Mouse (Mus musculus) cortical plate, adult 2 months (tissue): Measurements from ENCODE around the gene Map3k14. TPM values are rescaled to one million over a fixed set of nuclear protein-coding genes. Genes with fewer than 3 reads are reported as not detected.
"Not testable (repeated sequence)": the region's sequence is repeated elsewhere in the genome, so short reads cannot be mapped to it uniquely, and the experiment has no call there.

Experiments
- H3K27ac ChIP-seq: fragments of 200-500 bp; 2 replicates; pipeline ENCODE4 v1.5.1; 2012; ENCODE audit warnings: low read length, control low read depth, inconsistent platforms; ENCODE audit not compliant: insufficient read depth
- H3K4me1 ChIP-seq: fragments of 200-500 bp; 2 replicates; pipeline ENCODE4 v1.6.1; 2011; ENCODE audit warnings: low read length; ENCODE audit not compliant: control insufficient read depth, insufficient read depth
- H3K4me3 ChIP-seq: fragments of 200-500 bp; 2 replicates; pipeline ENCODE4 v1.5.1; 2011; ENCODE audit warnings: mild to moderate bottlenecking, low read length, control low read depth; ENCODE audit not compliant: insufficient read depth
- CTCF ChIP-seq: fragments of 200-500 bp; IDR thresholded peaks from 2 replicates; pipeline ENCODE4 v1.5.1; 2011; ENCODE audit warnings: mild to moderate bottlenecking, control low read depth, low read length; ENCODE audit not compliant: insufficient read depth; ENCODE audit errors: extremely low read depth
- POLR2A ChIP-seq: fragments of 200-500 bp; IDR thresholded peaks from 2 replicates; pipeline ENCODE4 v1.6.1; 2011; ENCODE audit warnings: mild to moderate bottlenecking, low read length, control low read depth; ENCODE audit not compliant: insufficient read depth; ENCODE audit errors: extremely low read depth
- polyA plus RNA-seq: library from polyadenylated mRNA; depleted of rRNA; stranded (reverse); fragments of >200 nt; gene quantifications from 2 replicates; pipeline ENCODE4 v1.2.3, GENCODE M21; 2012

The Map3k14 gene
- polyA plus RNA-seq, 1 experiment = 3.4 TPM

- Histone ChIP-seq H3K4me3 (no peak overlapping the region), H3K4me1 (no peaks in the 10 kb centered on the region; the same call in 1 of the 2 replicates), H3K27ac (no peak overlapping the region)
- TF ChIP-seq CTCF (no peak), POLR2A (no peak)
Measured at GRCm38 (mm10) chr11:103234447-103234846, 32.8 kb downstream of the Map3k14 start.

- no peaks in the 10 kb centered on the region; the same call in 1 of the 2 replicates for H3K4me1 ChIP-seq
- no peak overlapping the region for H3K4me3 ChIP-seq
- H3K27ac ChIP-seq = no peak overlapping the region
- TF ChIP-seq POLR2A (no peak), CTCF (peak; percentile 71)
Measured at GRCm38 (mm10) chr11:103232966-103233365, 34.3 kb downstream of the Map3k14 start.

DNA sequence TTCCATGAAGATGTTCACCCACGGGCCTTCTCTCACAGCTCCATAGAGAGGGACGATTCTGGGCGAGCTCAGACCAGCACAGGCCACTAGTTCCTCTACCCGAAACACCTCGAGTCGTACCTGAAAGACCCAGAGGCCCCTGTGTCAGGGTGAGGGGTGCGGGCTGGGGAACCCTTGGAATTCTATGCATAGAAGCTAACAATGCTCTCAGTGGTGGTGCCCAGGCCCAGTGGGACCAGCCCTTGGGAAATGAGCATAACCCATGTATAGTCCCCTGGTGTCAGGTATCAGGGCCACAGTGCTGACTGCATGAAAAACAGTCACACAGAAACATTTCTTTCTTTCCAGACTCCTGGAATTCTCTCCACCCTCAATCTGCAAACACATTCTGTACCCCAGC, 35.9 kb downstream of the Map3k14 start:
- Histone ChIP-seq H3K4me1 (no peaks in the 10 kb centered on the region; the same call in 1 of the 2 replicates), H3K4me3 (no peak overlapping the region), H3K27ac (no peak overlapping the region)
- TF ChIP-seq CTCF = no peak

DNA sequence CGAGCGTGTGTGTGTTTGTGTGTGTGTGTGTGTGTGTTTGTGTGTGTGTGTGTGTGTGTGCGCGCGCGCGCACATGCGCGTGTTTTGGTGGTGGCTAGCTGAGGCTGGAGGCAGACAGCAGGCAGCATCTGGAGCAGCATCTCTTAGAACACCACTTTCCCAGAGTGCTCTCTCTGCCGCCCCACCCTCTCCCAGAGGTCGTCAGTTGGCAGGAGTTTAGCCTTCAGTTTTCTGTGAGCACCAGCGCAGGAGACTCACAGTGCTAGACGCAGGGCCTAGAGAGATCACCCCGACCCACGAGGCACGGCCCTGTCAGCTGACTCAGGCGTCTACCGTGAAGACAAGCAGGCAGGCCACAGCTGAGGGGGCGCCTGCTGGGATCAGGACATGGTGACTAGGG, 36.6 kb downstream of the Map3k14 start:
- H3K27ac ChIP-seq = no peak overlapping the region
- no peaks in the 10 kb centered on the region for H3K4me1 ChIP-seq
- H3K4me3 ChIP-seq = no peak overlapping the region
- TF ChIP-seq CTCF (no peak), POLR2A (no peak)

DNA sequence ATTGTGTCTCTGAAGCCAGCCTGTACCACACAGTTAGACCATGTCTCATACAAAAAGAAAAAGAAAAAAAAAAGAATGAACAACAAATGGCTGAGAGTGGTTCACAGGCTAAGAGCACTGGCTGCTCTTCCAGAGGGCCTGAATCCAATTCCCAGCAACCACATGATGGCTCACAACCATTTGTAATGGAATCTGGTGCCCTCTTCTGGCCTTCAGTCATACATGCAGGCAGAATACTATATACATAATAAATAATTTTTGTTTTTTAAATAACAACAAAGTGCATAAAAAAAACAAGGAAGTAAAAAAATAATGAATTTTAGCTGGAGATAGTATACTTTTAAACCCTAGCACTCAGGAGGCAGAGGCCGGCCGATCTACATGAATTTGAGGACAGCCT, 37.7 kb downstream of the Map3k14 start:
- TF ChIP-seq CTCF (no peak), POLR2A (no peak)
- Histone ChIP-seq H3K27ac (no peak overlapping the region), H3K4me1 (no peaks in the 10 kb centered on the region), H3K4me3 (no peak overlapping the region)

DNA sequence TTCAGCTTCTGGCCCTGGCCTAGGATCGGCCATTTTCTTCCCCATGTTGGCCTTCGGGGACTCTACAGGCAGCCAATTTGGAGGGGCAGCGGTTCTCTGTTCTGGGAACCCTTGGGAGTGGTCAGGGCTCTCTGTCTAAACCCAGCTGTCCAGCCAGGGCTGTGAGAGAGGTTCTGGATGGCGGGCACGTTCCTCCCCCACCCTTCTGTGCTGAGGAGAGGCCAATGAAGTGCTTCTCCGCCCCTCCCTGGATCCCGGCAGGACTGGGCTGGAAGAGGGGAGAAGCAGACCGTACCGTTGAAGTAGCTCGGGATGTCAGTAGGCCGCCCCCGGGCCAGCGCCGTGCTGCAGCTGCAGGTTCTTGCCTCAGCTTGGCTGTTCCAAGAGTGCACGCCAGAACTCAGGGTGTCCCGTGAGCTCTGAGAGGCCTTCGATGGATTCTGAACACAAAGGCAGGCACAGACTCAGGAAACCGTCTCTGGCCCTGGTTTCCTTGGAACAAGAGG, 43.3 kb downstream of the Map3k14 start:
- Histone ChIP-seq H3K4me3 (no peak overlapping the region), H3K4me1 (peaks cover 3% of the 10 kb centered on the region), H3K27ac (peak overlapping the region; percentile 2; the same call in 1 of the 2 replicates)
- TF ChIP-seq CTCF (no peak), POLR2A (no peak)

DNA sequence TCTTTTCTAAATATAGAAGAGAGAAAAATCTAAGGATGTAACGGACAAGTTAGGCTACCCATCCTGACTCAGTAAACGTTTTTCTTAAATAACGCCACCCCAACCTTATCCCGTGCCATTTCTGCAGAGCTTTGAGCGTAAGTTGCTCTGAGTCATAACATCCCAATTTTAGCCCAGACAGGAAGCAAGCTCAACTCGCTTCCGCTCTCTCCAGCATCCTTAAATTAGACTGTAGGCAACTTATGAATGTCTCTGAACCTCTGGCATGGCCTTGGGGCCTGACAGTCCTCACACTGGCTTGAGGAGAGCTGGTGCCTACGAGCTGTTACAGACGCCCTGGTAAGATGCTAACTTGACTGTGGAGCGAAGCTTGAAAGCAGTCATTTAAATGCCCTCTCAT, 43.8 kb downstream of the Map3k14 start:
- no peak for TF ChIP-seq CTCF
- H3K4me1 ChIP-seq = peaks cover 3% of the 10 kb centered on the region
- no peak overlapping the region for H3K4me3 ChIP-seq
- peak overlapping the region; percentile 2; the same call in 1 of the 2 replicates for H3K27ac ChIP-seq

- H3K27ac ChIP-seq, H3K4me1 ChIP-seq, H3K4me3 ChIP-seq: not testable (repeated sequence)
Measured at GRCm38 (mm10) chr11:103222718-103223117, 44.6 kb downstream of the Map3k14 start.

GRCm38 (mm10) chr11:103221437-103221836, 45.8 kb downstream of the Map3k14 start:
- no peak for TF ChIP-seq CTCF
- TF ChIP-seq POLR2A = no peak
- Histone ChIP-seq H3K4me3 (no peak overlapping the region), H3K4me1 (peaks cover 3% of the 10 kb centered on the region)

GRCm38 (mm10) chr11:103219995-103220394, 47.3 kb downstream of the Map3k14 start:
- Histone ChIP-seq H3K27ac (no peak overlapping the region), H3K4me1 (peaks cover 3% of the 10 kb centered on the region), H3K4me3 (no peak overlapping the region)
- no peak for TF ChIP-seq CTCF
- TF ChIP-seq POLR2A = no peak

More at GRCm38 (mm10) chr11:103221437-103221836, 45.8 kb downstream of the Map3k14 start:
- no peak overlapping the region for H3K27ac ChIP-seq

DNA sequence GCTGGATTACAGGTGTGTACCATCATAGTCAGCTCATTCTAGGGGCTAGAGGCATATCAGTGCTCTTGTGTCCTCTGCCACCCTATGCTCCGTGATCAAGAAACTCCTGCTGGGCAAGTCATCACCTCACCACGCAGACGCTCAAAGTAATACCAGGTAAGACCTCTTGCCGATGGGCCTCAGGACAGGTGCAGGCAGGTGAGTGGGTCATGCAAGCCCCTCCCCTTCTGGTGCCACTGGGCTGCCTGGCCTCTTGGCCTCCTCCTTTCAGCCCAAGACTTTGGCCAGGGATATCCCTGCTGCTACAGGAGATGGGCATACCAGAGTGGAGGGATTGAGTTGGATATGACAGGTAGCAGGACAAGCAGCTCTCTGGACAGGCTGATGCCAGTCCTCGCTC, 48.0 kb downstream of the Map3k14 start:
- H3K4me1 ChIP-seq = peaks cover 3% of the 10 kb centered on the region
- TF ChIP-seq POLR2A (no peak), CTCF (no peak)
- H3K4me3 ChIP-seq = no peak overlapping the region
- H3K27ac ChIP-seq = no peak overlapping the region
